Mouse (Mus musculus) mouse embryonic stem cell (cell line): ENCODE results near the gene C8b.

Source experiments
- in situ Hi-C, 2 experiments: fragments of 300-500 bp; cut with MboI; formaldehyde crosslinking; loops; 1 replicate in 1 of 2; 3 replicates in 1 of 2; pipeline ENCODE4 v1.14.3; 2019 to 2020; ENCODE audit warnings: low sequenced_read_pairs in 2 of 2, low pct_unique_long_range_greater_than_20kb in 1 of 2, mixed read lengths in 1 of 2; ENCODE audit not compliant: unreplicated experiment in 1 of 2

The C8b gene

GRCm38 (mm10) chr4:104801625-104802024, 35.5 kb downstream of the C8b start:
- in situ Hi-C loops = no loop called here

- in situ Hi-C loops = no loop called here
These were observed 38.0 kb downstream of the C8b start for GRCm38 (mm10) chr4:104804100-104804499.

- in situ Hi-C loops = no loop called here
These were observed 39.5 kb downstream of the C8b start for GRCm38 (mm10) chr4:104805414-104806257.

GRCm38 (mm10) chr4:104810710-104811286, 44.7 kb downstream of the C8b start:
- in situ Hi-C loops = no loop called here

GRCm38 (mm10) chr4:104813617-104814016, 47.5 kb downstream of the C8b start:
- in situ Hi-C loops = no loop called here

- in situ Hi-C loops = no loop called here
These were observed 50.6 kb downstream of the C8b start for GRCm38 (mm10) chr4:104816519-104817232.

- in situ Hi-C loops = no loop called here
These were observed 51.4 kb downstream of the C8b start for GRCm38 (mm10) chr4:104817509-104817908.

- in situ Hi-C loops = no loop called here
These were observed 52.9 kb downstream of the C8b start for GRCm38 (mm10) chr4:104818986-104819385.

- in situ Hi-C loops = no loop called here
These were observed 53.8 kb downstream of the C8b start for GRCm38 (mm10) chr4:104819891-104820290.

GRCm38 (mm10) chr4:104823597-104824101, 57.5 kb downstream of the C8b start:
- in situ Hi-C loops = no loop called here

- in situ Hi-C loops = no loop called here
These were observed 58.4 kb downstream of the C8b start for GRCm38 (mm10) chr4:104824381-104825077.

GRCm38 (mm10) chr4:104828939-104829338, 62.8 kb downstream of the C8b start:
- in situ Hi-C loops = no loop called here

- in situ Hi-C loops = no loop called here
These were observed 69.0 kb downstream of the C8b start for GRCm38 (mm10) chr4:104835096-104835495.

GRCm38 (mm10) chr4:104838342-104838741, 72.2 kb downstream of the C8b start:
- in situ Hi-C loops = no loop called here

- in situ Hi-C loops = no loop called here
These were observed 76.1 kb downstream of the C8b start for GRCm38 (mm10) chr4:104842204-104842603.

- in situ Hi-C loops = no loop called here
These were observed 77.4 kb downstream of the C8b start for GRCm38 (mm10) chr4:104843546-104843945.
